Mouse (Mus musculus) left cerebral cortex, adult 6 months (tissue): ENCODE data around the gene Clec4d. TPM values are rescaled to one million over a fixed set of nuclear protein-coding genes. Genes with fewer than 3 reads are reported as not detected.

Experiments used
- long read RNA-seq, 2 experiments: library from polyadenylated mRNA; unstranded; transcript quantifications; one replicate each; pipeline ENCODE4 v2.0.0; 2019 to 2020
- polyA plus RNA-seq: library from polyadenylated mRNA; unstranded; fragments of <200 nt; fragmentation: Nextera tagmentation; gene quantifications from 2 replicates; pipeline ENCODE4 v1.2.3, GENCODE M21; 2021

Gene Clec4d
- 0.08 TPM in 1 of 2 replicates, not detected in the other for polyA plus RNA-seq
- long read RNA-seq, experiment 1 = 0 reads
- long read RNA-seq, experiment 2, partial matches to known transcripts = 0 of 1 reads
- long read RNA-seq, experiment 2, other reads (novel, unspliced or antisense) = 0 of 1 reads

GRCm38 (mm10) chr6:123261555-123262161 lies at the start of gene Clec4d:
Gene Clec4d (plus strand): TSS chr6:123262111.

GRCm38 (mm10) chr6:123229644-123230043 lies 32.3 kb upstream of the Clec4d start, which contains the start of gene Clec4n:
Gene Clec4n (plus strand): TSS chr6:123229843.

GRCm38 (mm10) chr6:123289753-123290152 lies 27.8 kb downstream of the Clec4d start, which contains the start of gene Clec4e:
Gene Clec4e (minus strand): TSS chr6:123289870.

GRCm38 (mm10) chr6:123308033-123308432 lies 46.1 kb downstream of the Clec4d start, which contains the start of gene Vmn2r19:
Gene Vmn2r19 (plus strand): TSS chr6:123308333.

Other genes with a start within 250 kb of the Clec4d start
- gene Clec4b1, start 212.1 kb upstream of the Clec4d start, polyA plus RNA-seq = not detected in 2 replicates
- 2.3 and 2.5 TPM in 2 replicates for gene Clec4a2, start 155.7 kb upstream of the Clec4d start, polyA plus RNA-seq
- not detected in 2 replicates for gene Clec4b2, start 89.2 kb upstream of the Clec4d start, polyA plus RNA-seq
- gene Clec4n, start 32.3 kb upstream of the Clec4d start, polyA plus RNA-seq = 0.88 and 1.3 TPM in 2 replicates
- gene Clec4e, start 27.8 kb downstream of the Clec4d start, polyA plus RNA-seq = not detected in 2 replicates
- not detected in 2 replicates for gene Vmn2r19, start 46.2 kb downstream of the Clec4d start, polyA plus RNA-seq
- not detected in 2 replicates for gene Vmn2r20, start 156.0 kb downstream of the Clec4d start, polyA plus RNA-seq